Mouse (Mus musculus): ENCODE measurements around the gene Hexdc.

Hexdc gene

GRCm38 (mm10) chr11:121204161-121205006 lies at the start of gene Hexdc, which contains the start of gene Ogfod3:
Gene Hexdc (plus strand): TSS chr11:121204433.
Gene Ogfod3 (minus strand): TSS chr11:121204711.
- DNase-seq (ENCODE audit: low spot score): peak; percentile 99

DNA sequence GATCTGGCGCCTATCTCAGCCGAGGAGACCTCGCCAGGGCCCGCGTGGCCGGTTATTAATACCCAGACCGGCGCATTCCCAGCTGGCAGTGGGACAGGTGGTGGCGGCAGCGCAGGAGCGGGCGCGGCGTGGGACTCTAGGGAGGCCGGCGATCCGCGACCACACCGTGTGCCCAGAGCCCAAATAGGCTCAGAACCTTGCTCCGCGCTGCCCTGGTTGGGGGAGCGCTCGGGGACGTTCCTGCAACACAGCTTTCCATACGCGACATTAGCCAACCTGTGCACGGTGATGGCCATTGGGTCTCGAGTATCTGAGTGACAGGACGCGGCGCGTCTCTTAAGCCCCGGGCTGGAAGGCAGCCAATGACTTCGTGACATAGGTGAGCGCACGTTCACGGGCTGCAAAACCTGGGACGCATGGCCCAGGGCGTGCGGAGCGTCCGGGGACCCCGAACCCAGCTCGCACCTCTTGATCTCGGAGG lies 47.8 kb upstream of the Hexdc start:
- DNase-seq (ENCODE audit: low spot score): peak; percentile 50

DNA sequence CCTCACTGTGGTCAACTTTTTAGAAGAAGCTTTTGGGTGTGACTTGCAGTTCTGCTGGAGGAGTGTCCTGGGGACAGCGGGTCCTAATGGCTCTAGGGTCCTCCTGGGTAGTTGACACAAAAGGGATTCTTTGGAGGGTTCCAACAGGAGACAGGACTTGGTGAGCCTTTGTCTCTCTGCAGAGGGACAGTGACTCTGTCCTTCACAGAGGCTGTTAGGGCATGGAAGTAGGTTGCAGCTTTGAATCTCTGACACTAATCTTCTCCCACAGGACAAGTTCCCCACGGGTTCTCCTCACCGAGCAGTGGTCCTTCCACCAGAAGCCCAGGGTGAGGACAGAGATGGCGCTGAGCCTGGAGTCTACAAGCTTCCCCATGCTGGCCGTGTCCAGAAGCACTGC lies 44.3 kb upstream of the Hexdc start, which contains the start of gene Uts2r:
Uts2r (plus strand) TSS at position 301 of the 400 bp plus-strand sequence.
- no peak for DNase-seq (ENCODE audit: low spot score)

DNA sequence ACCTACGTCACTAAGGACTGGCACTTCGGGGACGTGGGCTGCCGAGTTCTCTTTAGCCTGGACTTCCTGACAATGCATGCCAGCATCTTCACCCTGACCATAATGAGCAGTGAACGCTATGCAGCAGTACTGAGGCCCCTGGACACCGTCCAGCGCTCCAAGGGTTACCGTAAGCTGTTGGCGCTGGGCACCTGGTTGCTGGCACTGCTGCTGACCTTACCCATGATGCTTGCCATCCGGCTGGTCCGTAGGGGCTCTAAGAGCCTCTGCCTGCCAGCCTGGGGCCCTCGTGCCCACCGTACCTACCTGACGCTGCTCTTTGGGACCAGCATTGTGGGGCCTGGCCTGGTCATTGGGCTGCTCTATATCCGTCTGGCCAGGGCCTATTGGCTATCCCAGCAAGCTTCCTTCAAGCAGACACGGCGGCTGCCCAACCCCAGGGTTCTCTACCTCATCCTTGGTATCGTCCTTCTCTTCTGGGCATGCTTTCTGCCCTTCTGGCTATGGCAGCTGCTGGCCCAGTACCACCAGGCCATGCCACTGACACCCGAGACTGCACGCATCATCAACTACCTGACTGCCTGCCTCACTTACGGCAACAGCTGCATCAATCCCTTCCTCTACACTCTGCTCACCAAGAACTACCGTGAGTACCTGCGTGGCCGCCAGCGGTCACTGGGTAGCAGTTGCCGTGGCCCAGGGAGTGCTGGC lies 43.4 kb upstream of the Hexdc start:
- no peak for DNase-seq (ENCODE audit: low spot score)

DNA sequence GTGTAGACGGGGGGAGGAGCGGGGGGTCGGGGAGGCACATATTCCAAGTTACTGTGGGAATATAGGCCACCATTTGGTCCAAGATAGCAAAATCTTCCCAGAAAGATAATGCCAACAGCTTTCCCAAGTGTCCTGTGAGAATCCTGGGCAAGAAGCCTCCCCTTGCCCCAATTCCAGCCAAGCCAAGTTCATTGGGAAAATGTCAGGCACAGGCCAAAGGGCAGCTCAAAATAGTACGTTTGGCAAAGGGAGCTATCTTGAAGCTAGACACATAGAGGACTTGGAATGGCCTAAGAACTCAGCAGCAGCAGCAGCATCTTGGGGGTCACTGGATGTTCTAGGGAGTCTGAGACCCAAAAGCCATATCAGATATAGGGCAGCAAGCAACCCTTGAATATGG lies 40.5 kb upstream of the Hexdc start:
- DNase-seq (ENCODE audit: low spot score): no peak

DNA sequence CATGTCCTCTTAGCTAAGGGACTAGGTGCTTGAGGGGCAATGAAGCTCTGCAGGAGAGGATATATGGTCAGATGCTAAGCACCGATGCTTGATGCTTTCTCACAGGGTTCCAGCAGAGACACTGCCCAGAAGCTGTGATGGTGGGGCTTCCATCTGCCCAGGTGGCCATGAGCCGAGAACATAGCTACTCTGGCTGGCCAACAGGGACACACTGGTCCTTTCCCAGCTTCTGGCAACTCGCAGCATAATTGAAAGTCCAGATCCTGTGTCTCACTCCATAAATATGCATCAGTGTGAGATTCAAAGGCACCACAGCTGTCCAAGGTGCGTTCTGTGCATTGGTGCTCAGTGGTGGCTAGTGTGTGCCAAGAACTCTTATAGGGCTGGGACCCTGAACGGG lies 31.0 kb upstream of the Hexdc start:
- DNase-seq (ENCODE audit: low spot score): no peak

DNA sequence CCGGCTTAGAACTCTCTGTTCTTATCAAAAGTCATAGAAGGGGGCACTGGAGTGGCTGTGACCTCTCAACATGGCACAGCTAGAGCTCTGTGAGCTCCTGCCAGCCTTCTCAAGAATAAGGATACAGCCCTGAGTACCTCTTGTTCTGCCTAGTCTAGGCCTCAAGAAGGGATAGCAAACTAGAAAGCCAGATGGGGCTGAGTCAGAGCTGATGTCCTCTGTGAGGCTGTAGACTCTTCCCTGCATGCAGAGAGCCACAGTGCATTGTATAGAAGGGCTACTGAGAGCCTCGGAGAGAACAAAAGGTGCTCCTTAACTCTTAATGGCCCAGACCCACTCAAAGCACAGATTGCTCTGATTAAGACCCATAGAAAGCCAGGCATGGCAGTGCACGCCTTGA lies 30.0 kb upstream of the Hexdc start:
- no peak for DNase-seq (ENCODE audit: low spot score)

- DNase-seq (ENCODE audit: low spot score): peak; percentile 75
These were observed 27.7 kb upstream of the Hexdc start for GRCm38 (mm10) chr11:121176285-121177270.

GRCm38 (mm10) chr11:121189681-121190080 lies 14.6 kb upstream of the Hexdc start:
- no peak for DNase-seq (ENCODE audit: low spot score)

DNA sequence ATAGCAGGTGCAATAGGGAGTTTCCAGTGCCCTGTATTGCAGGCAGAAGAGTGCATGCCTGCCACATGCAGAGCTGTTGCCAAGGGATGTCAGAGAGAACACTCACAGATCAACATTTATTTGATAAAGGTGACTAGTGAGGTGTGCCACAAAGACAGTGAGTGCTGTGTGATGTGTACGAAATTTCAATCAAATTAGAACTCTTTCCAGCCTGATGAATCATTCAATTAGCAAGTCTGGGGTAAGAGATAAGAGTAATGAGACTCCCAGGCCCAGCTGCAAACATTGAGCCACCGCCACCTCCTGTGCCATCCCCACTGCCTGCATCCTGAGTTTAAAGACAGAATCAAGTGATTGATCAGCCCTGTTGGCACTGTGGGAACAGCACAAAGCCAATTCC lies 11.5 kb upstream of the Hexdc start:
- no peak for DNase-seq (ENCODE audit: low spot score)

DNA sequence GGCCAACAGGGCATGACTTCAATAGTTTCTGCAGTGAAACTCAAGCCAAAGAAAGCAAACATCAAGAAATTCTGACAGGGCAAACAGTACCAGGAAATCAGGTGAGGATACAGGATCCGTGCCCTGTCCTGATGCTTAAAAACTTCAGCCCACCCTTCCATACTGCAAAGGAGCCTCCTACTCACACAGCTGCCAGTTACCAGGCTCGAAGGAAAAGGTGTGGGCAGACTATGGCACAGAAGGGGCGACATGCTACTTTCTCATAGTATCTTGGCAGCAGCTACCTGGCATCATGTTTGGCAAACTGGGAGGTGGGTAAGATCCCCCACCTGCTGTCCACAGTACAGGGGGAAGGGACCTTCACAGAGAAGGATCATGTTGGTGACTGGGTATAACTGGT lies 10.8 kb upstream of the Hexdc start:
- DNase-seq (ENCODE audit: low spot score): no peak

DNA sequence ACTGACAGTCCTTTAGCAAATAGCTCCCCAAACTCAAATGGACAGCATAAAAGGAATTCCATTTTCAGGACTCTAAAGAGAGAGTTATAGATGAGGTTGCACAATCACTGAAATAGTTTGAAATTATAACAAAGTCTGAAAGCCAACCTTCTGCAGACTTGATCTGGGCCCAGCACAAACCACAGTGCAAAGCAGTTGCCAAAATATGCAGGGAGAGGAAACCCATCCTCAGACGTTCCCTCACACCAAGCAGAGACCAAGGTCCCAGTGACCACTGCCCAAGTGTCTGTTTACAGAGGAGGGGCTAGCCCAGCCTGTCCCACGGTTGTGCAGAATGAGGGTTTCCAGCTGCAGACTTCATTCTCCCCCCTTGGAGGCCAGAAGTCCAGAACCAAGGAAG lies 5.6 kb upstream of the Hexdc start:
- DNase-seq (ENCODE audit: low spot score): no peak

DNA sequence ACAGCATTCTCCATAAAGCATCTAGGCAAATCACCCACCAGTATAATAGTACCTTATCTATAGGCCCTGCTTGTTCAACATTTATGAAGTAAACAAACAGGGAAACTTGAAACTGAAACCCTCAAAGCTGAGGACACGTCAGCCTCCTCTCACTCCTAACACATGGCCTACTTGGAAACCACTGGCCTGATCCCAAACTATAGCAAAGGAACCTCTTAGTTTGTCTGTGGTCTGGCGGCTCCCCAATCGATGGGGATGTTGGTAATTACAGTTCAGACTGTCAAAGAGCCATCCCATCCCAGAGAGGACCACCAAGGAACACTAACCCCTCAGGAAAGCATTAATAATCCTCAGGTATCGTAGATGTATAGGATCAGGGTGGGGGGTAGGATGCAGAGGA lies 4.4 kb upstream of the Hexdc start:
- no peak for DNase-seq (ENCODE audit: low spot score)

GRCm38 (mm10) chr11:121200781-121201180 lies 3.5 kb upstream of the Hexdc start:
- no peak for DNase-seq (ENCODE audit: low spot score)

DNA sequence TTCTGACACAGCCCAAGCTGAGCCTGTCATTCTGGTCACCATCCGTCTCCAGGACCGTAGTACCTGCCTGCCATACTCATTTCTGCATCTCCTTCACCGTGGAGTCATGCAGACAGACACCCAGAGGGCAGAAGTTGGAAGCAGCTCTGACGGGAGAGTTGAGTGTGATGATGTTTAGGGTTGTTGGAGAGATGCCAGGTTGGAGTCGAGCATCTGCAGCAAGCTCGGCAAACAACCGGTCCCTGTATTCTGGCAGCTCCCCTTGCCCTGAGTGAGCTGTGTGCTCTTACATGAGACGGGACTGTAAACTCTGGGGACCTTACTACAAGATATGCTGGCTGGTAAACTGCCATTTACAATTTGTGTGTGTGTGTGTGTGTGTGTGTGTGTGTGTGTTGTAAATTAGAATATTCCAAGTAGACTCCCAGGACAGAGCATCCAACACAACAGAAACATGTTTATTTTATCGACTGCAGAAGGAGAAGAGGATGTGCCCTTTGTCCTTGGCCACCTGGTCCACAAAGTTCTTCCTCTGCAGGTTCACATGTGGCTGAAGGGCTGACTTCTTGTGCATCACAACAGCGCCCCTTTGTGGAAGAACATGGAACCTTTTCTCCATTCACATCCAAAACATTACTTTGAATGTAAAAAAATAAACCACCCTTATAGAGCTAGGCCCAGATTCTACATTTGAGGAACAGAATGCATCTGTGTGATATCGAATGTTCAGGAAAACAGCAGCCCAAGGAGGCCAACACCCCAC lies 2.6 kb upstream of the Hexdc start:
- peak; percentile 65 for DNase-seq (ENCODE audit: low spot score)

DNA sequence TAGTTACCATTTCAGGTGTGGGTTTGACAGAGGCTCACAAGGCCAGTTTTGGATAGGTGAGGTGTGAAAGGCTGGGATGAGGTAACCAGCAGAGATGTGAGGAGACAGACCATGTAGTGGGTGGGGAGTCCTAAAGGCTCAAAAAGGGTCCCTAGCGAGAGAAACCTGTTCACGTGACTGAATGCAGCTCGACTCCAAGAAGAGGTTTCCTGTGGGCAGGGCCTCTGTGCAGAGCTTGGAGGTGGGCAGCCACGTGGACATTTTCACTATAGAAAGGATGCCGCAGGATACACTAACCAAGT lies 423 bp upstream of the Hexdc start:
- DNase-seq (ENCODE audit: low spot score): no peak

DNA sequence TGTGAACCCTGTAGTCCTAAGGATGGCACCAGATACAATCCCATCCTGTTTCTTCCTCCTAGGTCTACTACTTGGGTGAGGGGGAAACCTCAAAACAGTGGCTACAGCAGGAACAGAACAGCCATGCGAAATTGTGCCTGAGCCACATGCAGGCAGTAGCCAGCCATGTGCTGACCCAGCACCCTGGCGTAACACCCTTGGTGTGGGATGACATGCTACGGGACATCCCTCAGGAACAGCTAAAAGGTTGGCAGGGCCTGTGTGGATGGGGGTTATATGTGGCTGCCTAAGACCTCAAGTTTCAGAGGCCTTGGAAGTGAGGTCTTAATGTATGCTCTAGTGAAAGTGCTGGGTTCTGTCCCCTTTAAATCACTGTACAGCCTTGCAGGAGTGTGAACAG lies 12.6 kb downstream of the Hexdc start:
- DNase-seq (ENCODE audit: low spot score): no peak

DNA sequence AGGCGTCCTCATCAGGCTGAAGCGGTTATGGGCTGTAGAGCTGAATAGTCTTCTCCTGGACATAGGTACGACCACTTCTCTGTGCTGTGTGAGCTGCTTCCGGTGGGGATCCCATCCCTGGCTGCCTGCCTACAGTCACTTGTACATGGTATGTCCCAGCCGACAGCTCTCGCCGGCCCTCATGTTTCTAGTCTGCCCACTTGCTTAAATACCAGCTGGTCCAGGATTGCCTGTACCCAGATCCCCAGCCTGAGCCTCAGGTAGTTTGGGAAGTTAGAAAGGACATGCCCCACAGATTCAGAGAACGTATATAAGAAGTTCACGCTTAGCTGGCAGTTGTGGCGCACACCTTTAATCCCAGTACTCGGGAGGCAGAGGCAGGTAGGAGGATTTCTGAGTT lies 15.5 kb downstream of the Hexdc start:
- DNase-seq (ENCODE audit: low spot score): no peak

GRCm38 (mm10) chr11:121220771-121221170 lies 16.5 kb downstream of the Hexdc start:
- DNase-seq (ENCODE audit: low spot score): no peak

GRCm38 (mm10) chr11:121221321-121222010 lies 17.2 kb downstream of the Hexdc start:
- no peak for DNase-seq (ENCODE audit: low spot score)
